Mouse (Mus musculus): ENCODE measurements around the gene Asb6. TPM values are rescaled to one million over a fixed set of nuclear protein-coding genes. Genes with fewer than 3 reads are reported as not detected.

Asb6 gene
- polyA plus RNA-seq, 1 experiment from 2014 or later = 36.4 TPM

- Histone ChIP-seq H3K4me1 (peaks cover 30% of the 10 kb centered on the region), H3K36me3 (replicated peaks) (peaks cover 9% of the 10 kb centered on the region), H3K27me3 (peaks cover 14% of the 10 kb centered on the region), H3K27ac (peak overlapping the region; percentile 79), H3K9ac (peak overlapping the region; percentile 90), H3K4me2 (peak overlapping the region; percentile 95), H3K9me3 (no peaks in the 10 kb centered on the region), H3K4me3 (replicated peaks) (peak overlapping the region; percentile 82)
- ATAC-seq (ENCODE audit: low FRiP score) = no peak; the same call in 1 of the 2 replicates
- 6% methylated on average over 28 of the region's 28 CpGs for WGBS
Observed at GRCm38 (mm10) chr2:30807147-30807647, 22.9 kb downstream of the Asb6 start.

GRCm38 (mm10) chr2:30805983-30806382 lies 24.1 kb downstream of the Asb6 start:
- H3K9me3 ChIP-seq = no peaks in the 10 kb centered on the region
- 0 out of 2 replicates have a peak, but pooled peaks cover 4% of the 10 kb centered on the region for H3K36me3 ChIP-seq (replicated peaks)
- no peak overlapping the region for H3K27ac ChIP-seq
- H3K4me2 ChIP-seq = no peak overlapping the region
- H3K4me3 ChIP-seq (replicated peaks) = no peak overlapping the region
- ATAC-seq (ENCODE audit: low FRiP score) = no peak
- WGBS = 98% methylated on average over 2 of the region's 2 CpGs
- peaks cover 26% of the 10 kb centered on the region for H3K27me3 ChIP-seq
- no peak overlapping the region for H3K9ac ChIP-seq
- H3K4me1 ChIP-seq = peaks cover 38% of the 10 kb centered on the region

GRCm38 (mm10) chr2:30803604-30804003 lies 26.5 kb downstream of the Asb6 start, which contains the start of gene 1700001O22Rik:
Gene 1700001O22Rik (minus strand): TSS chr2:30803661.
- no peak within 1 kb of the TSS for H3K27ac ChIP-seq
- peaks cover 44% of the 10 kb centered on the region for H3K27me3 ChIP-seq
- H3K9ac ChIP-seq = no peak within 1 kb of the TSS
- ATAC-seq (ENCODE audit: low FRiP score) = no peak
- H3K36me3 ChIP-seq (replicated peaks) = no peaks in the 10 kb centered on the region
- no peak within 1 kb of the TSS for H3K4me3 ChIP-seq (replicated peaks)
- peaks cover 31% of the 10 kb centered on the region for H3K4me1 ChIP-seq
- H3K4me2 ChIP-seq = no peak within 1 kb of the TSS
- no peaks in the 10 kb centered on the region for H3K9me3 ChIP-seq
- 91% methylated on average over 3 of the region's 3 CpGs for WGBS

- peak overlapping the region; percentile 51 for H3K4me3 ChIP-seq (replicated peaks)
- ATAC-seq (ENCODE audit: low FRiP score) = peak; percentile 63; the same call in 1 of the 2 replicates
- no peak overlapping the region for H3K27ac ChIP-seq
- H3K9ac ChIP-seq = peak overlapping the region; percentile 68
- peak overlapping the region; percentile 93 for H3K4me2 ChIP-seq
- H3K36me3 ChIP-seq (replicated peaks) = no peaks in the 10 kb centered on the region
- H3K9me3 ChIP-seq = no peaks in the 10 kb centered on the region
- H3K27me3 ChIP-seq = peaks cover 47% of the 10 kb centered on the region
- H3K4me1 ChIP-seq = peaks cover 35% of the 10 kb centered on the region
- under 1% methylated on average over 70 of the region's 77 CpGs for WGBS
Observed at GRCm38 (mm10) chr2:30801067-30801852, 28.9 kb downstream of the Asb6 start.

GRCm38 (mm10) chr2:30800671-30801066 lies 29.5 kb downstream of the Asb6 start:
- no peaks in the 10 kb centered on the region for H3K9me3 ChIP-seq
- peaks cover 47% of the 10 kb centered on the region for H3K27me3 ChIP-seq
- H3K4me2 ChIP-seq = peak overlapping the region; percentile 93
- peaks cover 41% of the 10 kb centered on the region for H3K4me1 ChIP-seq
- peak overlapping the region; percentile 68; the same call in 1 of the 2 replicates for H3K9ac ChIP-seq
- 36% methylated on average over 7 of the region's 7 CpGs for WGBS
- H3K4me3 ChIP-seq (replicated peaks) = peak overlapping the region; percentile 51
- no peak for ATAC-seq (ENCODE audit: low FRiP score)
- H3K36me3 ChIP-seq (replicated peaks) = no peaks in the 10 kb centered on the region
- H3K27ac ChIP-seq = no peak overlapping the region

- 81% methylated on average over 3 of the region's 3 CpGs for WGBS
- Histone ChIP-seq H3K36me3 (replicated peaks) (no peaks in the 10 kb centered on the region), H3K27me3 (peaks cover 47% of the 10 kb centered on the region), H3K27ac (no peak overlapping the region), H3K9me3 (no peaks in the 10 kb centered on the region), H3K9ac (no peak overlapping the region), H3K4me3 (replicated peaks) (no peak overlapping the region), H3K4me2 (no peak overlapping the region), H3K4me1 (peaks cover 52% of the 10 kb centered on the region)
- no peak for ATAC-seq (ENCODE audit: low FRiP score)
Observed at GRCm38 (mm10) chr2:30799456-30799855, 30.7 kb downstream of the Asb6 start.

GRCm38 (mm10) chr2:30796382-30796781 lies 33.8 kb downstream of the Asb6 start:
- Histone ChIP-seq H3K9me3 (no peaks in the 10 kb centered on the region), H3K4me3 (replicated peaks) (peak overlapping the region; percentile 21), H3K9ac (peak overlapping the region; percentile 34; the same call in 1 of the 2 replicates), H3K4me2 (peak overlapping the region; percentile 47), H3K36me3 (replicated peaks) (no peaks in the 10 kb centered on the region), H3K27me3 (peaks cover 25% of the 10 kb centered on the region), H3K4me1 (peaks cover 50% of the 10 kb centered on the region), H3K27ac (peak overlapping the region; percentile 82)
- ATAC-seq (ENCODE audit: low FRiP score) = peak; percentile 84
- WGBS = 10% methylated on average over 11 of the region's 11 CpGs

- peaks cover 20% of the 10 kb centered on the region for H3K27me3 ChIP-seq
- H3K36me3 ChIP-seq (replicated peaks) = no peaks in the 10 kb centered on the region
- H3K4me2 ChIP-seq = peak overlapping the region; percentile 47
- H3K4me1 ChIP-seq = peaks cover 45% of the 10 kb centered on the region
- peak overlapping the region; percentile 34 for H3K9ac ChIP-seq
- 60% methylated on average over 4 of the region's 5 CpGs for WGBS
- H3K9me3 ChIP-seq = no peaks in the 10 kb centered on the region
- H3K27ac ChIP-seq = peak overlapping the region; percentile 82
- peak overlapping the region; percentile 21; the same call in 1 of the 2 replicates for H3K4me3 ChIP-seq (replicated peaks)
- ATAC-seq (ENCODE audit: low FRiP score) = no peak
Observed at GRCm38 (mm10) chr2:30795889-30796275, 34.3 kb downstream of the Asb6 start.

GRCm38 (mm10) chr2:30795271-30795888 lies 34.8 kb downstream of the Asb6 start:
- Histone ChIP-seq H3K4me3 (replicated peaks) (peak overlapping the region; percentile 40; the same call in 1 of the 2 replicates), H3K9me3 (no peaks in the 10 kb centered on the region), H3K4me1 (peaks cover 40% of the 10 kb centered on the region), H3K36me3 (replicated peaks) (no peaks in the 10 kb centered on the region), H3K4me2 (peak overlapping the region; percentile 67), H3K27ac (peak overlapping the region; percentile 84), H3K27me3 (peaks cover 15% of the 10 kb centered on the region), H3K9ac (no peak overlapping the region; the same call in 1 of the 2 replicates)
- WGBS = 68% methylated on average over 7 of the region's 7 CpGs
- no peak for ATAC-seq (ENCODE audit: low FRiP score)

- H3K9ac ChIP-seq = peak overlapping the region; percentile 61
- 6% methylated on average over 48 of the region's 48 CpGs for WGBS
- H3K27me3 ChIP-seq = peaks cover 5% of the 10 kb centered on the region
- H3K4me1 ChIP-seq = peaks cover 32% of the 10 kb centered on the region
- peak overlapping the region; percentile 84 for H3K27ac ChIP-seq
- peak; percentile 76 for ATAC-seq (ENCODE audit: low FRiP score)
- H3K9me3 ChIP-seq = no peaks in the 10 kb centered on the region
- H3K4me3 ChIP-seq (replicated peaks) = peak overlapping the region; percentile 40
- peak overlapping the region; percentile 67 for H3K4me2 ChIP-seq
- H3K36me3 ChIP-seq (replicated peaks) = no peaks in the 10 kb centered on the region
Observed at GRCm38 (mm10) chr2:30794179-30795108, 35.7 kb downstream of the Asb6 start.

- Histone ChIP-seq H3K9ac (no peak overlapping the region), H3K9me3 (no peaks in the 10 kb centered on the region), H3K4me3 (replicated peaks) (no peak overlapping the region), H3K27me3 (no peaks in the 10 kb centered on the region), H3K4me2 (no peak overlapping the region), H3K4me1 (peaks cover 36% of the 10 kb centered on the region), H3K36me3 (replicated peaks) (no peaks in the 10 kb centered on the region), H3K27ac (no peak overlapping the region; the same call in 1 of the 2 replicates)
- ATAC-seq (ENCODE audit: low FRiP score) = no peak
- WGBS = 89% methylated on average over 7 of the region's 7 CpGs
Observed at GRCm38 (mm10) chr2:30792061-30792460, 38.1 kb downstream of the Asb6 start.

Data from forebrain, embryonic 12.5 days (tissue).